Mouse (Mus musculus) hindbrain, embryonic 12.5 days (tissue): Measurements from ENCODE around the gene Plbd1. TPM values are rescaled to one million over a fixed set of nuclear protein-coding genes. Genes with fewer than 3 reads are reported as not detected.

Experiments used
- ATAC-seq: fragments of 200-750 bp; cut with Nextera tagmentation; 2 replicates; pipeline ENCODE4 v1.8.0; 2017; ENCODE audit warnings: moderate TSS enrichment; ENCODE audit not compliant: low FRiP score
- H3K27ac ChIP-seq: fragments of 300-500 bp; sonication (generic); 2 replicates; pipeline ENCODE4 v1.5.1; 2016; ENCODE audit warnings: mild to moderate bottlenecking
- H3K27me3 ChIP-seq: fragments of 300-500 bp; sonication (generic); 2 replicates; pipeline ENCODE4 v1.6.1; 2016; ENCODE audit warnings: mild to moderate bottlenecking
- H3K36me3 ChIP-seq: fragments of 300-500 bp; sonication (generic); 2 replicates; pipeline ENCODE4 v1.6.1; 2016; ENCODE audit warnings: mild to moderate bottlenecking
- H3K4me1 ChIP-seq: fragments of 300-500 bp; sonication (generic); 2 replicates; pipeline ENCODE4 v1.6.1; 2016
- H3K4me2 ChIP-seq: fragments of 300-500 bp; sonication (generic); replicated peaks from 2 replicates; pipeline ENCODE4 v1.6.1; 2016; ENCODE audit warnings: mild to moderate bottlenecking
- H3K4me3 ChIP-seq: fragments of 300-500 bp; sonication (generic); 2 replicates; pipeline ENCODE4 v1.5.1; 2016; ENCODE audit warnings: mild to moderate bottlenecking
- H3K9ac ChIP-seq: fragments of 300-500 bp; sonication (generic); 2 replicates; pipeline ENCODE4 v1.6.1; 2016; ENCODE audit warnings: mild to moderate bottlenecking, moderate library complexity
- H3K9me3 ChIP-seq: fragments of 300-500 bp; sonication (generic); replicated peaks from 2 replicates; pipeline ENCODE4 v1.6.1; 2016; ENCODE audit warnings: mild to moderate bottlenecking
- WGBS: fragments of 180-500 bp; shearing (Covaris S2); methylation state at CpG from one replicate; pipeline ENCODE4 v1.1.7; 2016; 5-methylcytosine and 5-hydroxymethylcytosine counted together
- polyA plus RNA-seq: library from polyadenylated mRNA; unstranded; fragments of >200 nt; fragmentation: Nextera tagmentation; extraction: Ambion mirVana; gene quantifications from 2 replicates; pipeline ENCODE4 v1.2.1, GENCODE M21; 2016

The Plbd1 gene
- polyA plus RNA-seq, 1 experiment from 2014 or later = 2.3 TPM

GRCm38 (mm10) chr6:136646207-136646606 is 15.5 kb downstream of the Plbd1 start:
- H3K9me3 ChIP-seq = 0 out of 2 replicates have a peak, but pooled peaks cover 5% of the 10 kb centered on the region
- H3K27me3 ChIP-seq = no peaks in the 10 kb centered on the region
- H3K4me3 ChIP-seq = no peak overlapping the region
- WGBS = 31% methylated on average over 6 of the region's 6 CpGs
- no peaks in the 10 kb centered on the region for H3K36me3 ChIP-seq
- H3K4me1 ChIP-seq = no peaks in the 10 kb centered on the region; the same call in 1 of the 2 replicates
- H3K9ac ChIP-seq = no peak overlapping the region
- H3K4me2 ChIP-seq = no peak overlapping the region
- H3K27ac ChIP-seq = no peak overlapping the region
- ATAC-seq = peak; percentile 35; the same call in 1 of the 2 replicates

- peak; percentile 11; the same call in 1 of the 2 replicates for ATAC-seq
- no peaks in the 10 kb centered on the region for H3K27me3 ChIP-seq
- H3K4me2 ChIP-seq = no peak overlapping the region
- no peaks in the 10 kb centered on the region; the same call in 1 of the 2 replicates for H3K4me1 ChIP-seq
- H3K36me3 ChIP-seq = no peaks in the 10 kb centered on the region
- 0 out of 2 replicates have a peak, but pooled peaks cover 5% of the 10 kb centered on the region for H3K9me3 ChIP-seq
- H3K27ac ChIP-seq = no peak overlapping the region
- no peak overlapping the region for H3K9ac ChIP-seq
- 61% methylated on average over 9 of the region's 9 CpGs for WGBS
- H3K4me3 ChIP-seq = no peak overlapping the region
Measured at GRCm38 (mm10) chr6:136645754-136646153, 16.0 kb downstream of the Plbd1 start.

- Histone ChIP-seq H3K9me3 (0 out of 2 replicates have a peak, but pooled peaks cover 5% of the 10 kb centered on the region), H3K27ac (no peak overlapping the region), H3K4me1 (no peaks in the 10 kb centered on the region; the same call in 1 of the 2 replicates), H3K4me3 (no peak overlapping the region), H3K4me2 (no peak overlapping the region), H3K36me3 (no peaks in the 10 kb centered on the region), H3K9ac (no peak overlapping the region), H3K27me3 (no peaks in the 10 kb centered on the region)
- 96% methylated on average over 2 of the region's 2 CpGs for WGBS
- ATAC-seq = no peak
Measured at GRCm38 (mm10) chr6:136644171-136644570, 17.6 kb downstream of the Plbd1 start.

- Histone ChIP-seq H3K27ac (no peak overlapping the region), H3K9ac (no peak overlapping the region), H3K4me1 (no peaks in the 10 kb centered on the region), H3K9me3 (no peaks in the 10 kb centered on the region), H3K27me3 (no peaks in the 10 kb centered on the region), H3K4me3 (no peak overlapping the region), H3K36me3 (no peaks in the 10 kb centered on the region), H3K4me2 (no peak overlapping the region)
- 69% methylated on average over 3 of the region's 3 CpGs for WGBS
- no peak for ATAC-seq
Measured at GRCm38 (mm10) chr6:136634982-136635381, 26.7 kb downstream of the Plbd1 start.

GRCm38 (mm10) chr6:136633719-136634118 is 28.0 kb downstream of the Plbd1 start:
- Histone ChIP-seq H3K27me3 (no peaks in the 10 kb centered on the region), H3K4me1 (no peaks in the 10 kb centered on the region), H3K4me2 (no peak overlapping the region), H3K36me3 (no peaks in the 10 kb centered on the region), H3K9me3 (no peaks in the 10 kb centered on the region), H3K4me3 (no peak overlapping the region), H3K27ac (no peak overlapping the region), H3K9ac (no peak overlapping the region)
- no peak for ATAC-seq
- 84% methylated on average over 6 of the region's 6 CpGs for WGBS

- H3K4me1 ChIP-seq = no peaks in the 10 kb centered on the region
- ATAC-seq = no peak
- 91% methylated on average over 3 of the region's 3 CpGs for WGBS
Measured at GRCm38 (mm10) chr6:136633154-136633553, 28.6 kb downstream of the Plbd1 start.

GRCm38 (mm10) chr6:136631945-136632534 is 29.7 kb downstream of the Plbd1 start:
- H3K4me1 ChIP-seq = no peaks in the 10 kb centered on the region
- no peaks in the 10 kb centered on the region for H3K9me3 ChIP-seq
- 85% methylated on average over 13 of the region's 13 CpGs for WGBS
- no peak overlapping the region for H3K27ac ChIP-seq
- no peak overlapping the region for H3K4me3 ChIP-seq
- no peaks in the 10 kb centered on the region for H3K27me3 ChIP-seq
- no peaks in the 10 kb centered on the region for H3K36me3 ChIP-seq
- H3K9ac ChIP-seq = no peak overlapping the region
- no peak for ATAC-seq
- H3K4me2 ChIP-seq = no peak overlapping the region

More at GRCm38 (mm10) chr6:136633154-136633553, 28.6 kb downstream of the Plbd1 start:
- Histone ChIP-seq H3K4me3 (no peak overlapping the region), H3K27me3 (no peaks in the 10 kb centered on the region), H3K9me3 (no peaks in the 10 kb centered on the region), H3K36me3 (no peaks in the 10 kb centered on the region), H3K9ac (no peak overlapping the region), H3K4me2 (no peak overlapping the region), H3K27ac (no peak overlapping the region)

- Histone ChIP-seq H3K36me3 (no peaks in the 10 kb centered on the region), H3K4me1 (no peaks in the 10 kb centered on the region), H3K4me2 (no peak overlapping the region), H3K27ac (no peak overlapping the region), H3K9ac (no peak overlapping the region), H3K4me3 (no peak overlapping the region), H3K9me3 (no peaks in the 10 kb centered on the region), H3K27me3 (no peaks in the 10 kb centered on the region)
- WGBS = 87% methylated on average over 8 of the region's 8 CpGs
- no peak for ATAC-seq
Measured at GRCm38 (mm10) chr6:136631519-136631918, 30.2 kb downstream of the Plbd1 start.

- no peak overlapping the region for H3K4me2 ChIP-seq
- H3K9ac ChIP-seq = no peak overlapping the region
- 96% methylated on average over 5 of the region's 5 CpGs for WGBS
- no peaks in the 10 kb centered on the region for H3K36me3 ChIP-seq
- ATAC-seq = no peak
- no peaks in the 10 kb centered on the region for H3K9me3 ChIP-seq
- H3K4me1 ChIP-seq = no peaks in the 10 kb centered on the region
- no peaks in the 10 kb centered on the region for H3K27me3 ChIP-seq
- no peak overlapping the region for H3K4me3 ChIP-seq
- no peak overlapping the region for H3K27ac ChIP-seq
Measured at GRCm38 (mm10) chr6:136629639-136630038, 32.1 kb downstream of the Plbd1 start.

GRCm38 (mm10) chr6:136625421-136625820 is 36.3 kb downstream of the Plbd1 start:
- no peak overlapping the region for H3K9ac ChIP-seq
- H3K36me3 ChIP-seq = no peaks in the 10 kb centered on the region
- no peaks in the 10 kb centered on the region for H3K27me3 ChIP-seq
- no peak for ATAC-seq
- H3K4me1 ChIP-seq = no peaks in the 10 kb centered on the region
- H3K4me2 ChIP-seq = no peak overlapping the region
- no peak overlapping the region for H3K27ac ChIP-seq
- no peak overlapping the region for H3K4me3 ChIP-seq
- 0 out of 2 replicates have a peak, but pooled peaks cover 3% of the 10 kb centered on the region for H3K9me3 ChIP-seq
- WGBS = 90% methylated on average over 12 of the region's 12 CpGs

- H3K9me3 ChIP-seq = 0 out of 2 replicates have a peak, but pooled peaks cover 5% of the 10 kb centered on the region
- 50% methylated on average over 17 of the region's 17 CpGs for WGBS
- no peak overlapping the region for H3K4me2 ChIP-seq
- 0 out of 2 replicates have a peak, but pooled peaks have one; percentile 54 for ATAC-seq
- H3K27me3 ChIP-seq = no peaks in the 10 kb centered on the region
- no peaks in the 10 kb centered on the region for H3K4me1 ChIP-seq
- no peak overlapping the region for H3K4me3 ChIP-seq
- no peak overlapping the region for H3K27ac ChIP-seq
- H3K36me3 ChIP-seq = no peaks in the 10 kb centered on the region
- H3K9ac ChIP-seq = no peak overlapping the region
Measured at GRCm38 (mm10) chr6:136620361-136621139, 41.2 kb downstream of the Plbd1 start.

- no peak overlapping the region for H3K4me2 ChIP-seq
- no peak overlapping the region for H3K27ac ChIP-seq
- ATAC-seq = peak; percentile 41; the same call in 1 of the 2 replicates
- H3K36me3 ChIP-seq = peaks cover 24% of the 10 kb centered on the region
- H3K27me3 ChIP-seq = no peaks in the 10 kb centered on the region
- no peaks in the 10 kb centered on the region for H3K4me1 ChIP-seq
- no peak overlapping the region for H3K9ac ChIP-seq
- 71% methylated on average over 3 of the region's 3 CpGs for WGBS
- 0 out of 2 replicates have a peak, but pooled peaks cover 6% of the 10 kb centered on the region for H3K9me3 ChIP-seq
- H3K4me3 ChIP-seq = no peak overlapping the region
Measured at GRCm38 (mm10) chr6:136614156-136614555, 47.6 kb downstream of the Plbd1 start.
